Mouse (Mus musculus) gastrocnemius, adult 2 months (tissue): ENCODE data around the gene Thap2. TPM values are rescaled to one million over a fixed set of nuclear protein-coding genes. Genes with fewer than 3 reads are reported as not detected.

Source experiments
- DNase-seq: peaks from one replicate; pipeline ENCODE4 v3.0.0; 2022
- H3K27ac ChIP-seq: fragments of 200-600 bp; 2 replicates; pipeline ENCODE4 v1.8.1; 2022; ENCODE audit warnings: mild to moderate bottlenecking
- H3K4me3 ChIP-seq: fragments of 200-600 bp; 2 replicates; pipeline ENCODE4 v1.8.1; 2022; ENCODE audit warnings: mild to moderate bottlenecking, moderate library complexity
- CTCF ChIP-seq: fragments of 200-600 bp; IDR thresholded peaks from 2 replicates; pipeline ENCODE4 v1.8.1; 2022; ENCODE audit warnings: antibody characterized with exemption, mild to moderate bottlenecking, moderate library complexity
- intact Hi-C: fragments of 180-260 bp; cut with DNase I; formaldehyde crosslinking; loops from one replicate; pipeline ENCODE4 v1.15.1; 2025
- total RNA-seq, 2 experiments: library from RNA; stranded (reverse); gene quantifications; 2 replicates each; pipeline ENCODE4 v1.2.3; 2021

Gene Thap2
- total RNA-seq, 2 experiments from 2014 or later, result 5.3 to 11.1 TPM

DNA sequence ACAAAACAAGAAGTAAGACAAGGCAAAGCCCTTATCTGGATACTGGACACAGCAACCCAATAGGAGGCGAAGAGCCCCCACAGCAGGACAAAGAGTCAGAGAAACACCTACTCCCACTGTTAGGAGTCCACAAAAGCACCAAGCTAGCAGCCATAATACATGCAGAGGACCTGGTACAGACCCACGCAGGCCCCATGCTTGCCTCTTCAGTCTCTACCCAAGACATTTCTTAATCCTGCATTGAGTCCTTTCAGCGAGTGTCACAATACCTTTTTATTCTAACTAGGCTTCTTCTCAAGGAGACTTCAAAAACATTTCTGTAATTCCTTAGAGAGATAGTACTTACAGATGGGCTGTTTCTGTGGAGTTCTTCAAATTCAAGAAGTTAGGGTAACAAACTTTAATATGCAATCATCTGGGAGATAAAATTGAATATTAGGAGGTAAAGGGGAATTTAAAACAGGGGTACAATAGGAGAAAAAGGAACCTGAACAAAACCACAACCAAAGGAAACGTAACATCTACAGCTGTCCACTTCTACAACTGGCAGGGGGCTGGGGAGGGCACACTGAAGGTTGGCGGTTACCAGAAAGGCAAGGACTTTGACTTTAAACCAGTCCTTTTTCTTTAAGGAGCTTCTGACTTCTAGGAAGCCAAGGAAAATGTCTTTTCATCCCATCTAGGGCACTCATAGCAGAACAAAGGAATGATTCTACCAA lies 62.8 kb downstream of the Thap2 start:
- Histone ChIP-seq H3K27ac (no peak overlapping the region), H3K4me3 (no peak overlapping the region)
- intact Hi-C loops, result loop anchor here (2.0 kb wide), 2 partner anchors 63 to 295 kb away; partner anchors contain the start of genes Thap2 and Zfc3h1
- no peak for TF ChIP-seq CTCF
- no peak for DNase-seq

Other genes starting within 250 kb of the Thap2 start
- gene Tph2, start 199.4 kb downstream of the Thap2 start, total RNA-seq, result not detected
- 10 to 100 TPM; 44.5 to 45.6 TPM for gene Tbc1d15, start 133.0 kb downstream of the Thap2 start, total RNA-seq
- gene Rab21, start 68.8 kb downstream of the Thap2 start, total RNA-seq, result 10 to 100 TPM; 47.1 to 66.2 TPM
- gene Tmem19, start 21.9 kb downstream of the Thap2 start, total RNA-seq, result 10 to 100 TPM; 11.6 to 17.4 TPM
- gene Zfc3h1, start 516 bp upstream of the Thap2 start, total RNA-seq, result 10 to 100 TPM; 13.0 to 14.5 TPM
- not detected for gene A930009A15Rik, start 185.5 kb upstream of the Thap2 start, total RNA-seq
- not detected for gene Lgr5, start 203.3 kb upstream of the Thap2 start, total RNA-seq